29 mouse cellular contexts compared by ENCODE assay signal in genomic region chr7:19427999-19428650, GRCm38 (mm10). TPM values are rescaled to one million over a fixed set of nuclear protein-coding genes. Genes with fewer than 3 reads are reported as not detected.
"Had no signal": no experiment of that assay in that cellular context is flagged by ENCODE, and none has a peak within 500 bp of the region (broad histone marks: within the 10 kb centered on the region; RNA-seq: fewer than 3 reads in every experiment).

No protein-coding gene starts in this region.

- H3K4me2 ChIP-seq: heart, embryonic 11.5 days; heart, embryonic 13.5 days; heart, embryonic 15.5 days; hindbrain, embryonic 13.5 days; hindbrain, embryonic 15.5 days; kidney, embryonic 15.5 days; limb, embryonic 13.5 days; limb, embryonic 15.5 days; liver, embryonic 12.5 days had no signal

- DNase-seq: gastrocnemius, postnatal 14 days; gastrocnemius, postnatal 36 days; heart, adult 11 months; heart, adult 2 months; heart, postnatal 14 days; heart, postnatal 36 days; kidney, adult 11 months; kidney, adult 2 months; kidney, adult 9 months; kidney, postnatal 14 days; kidney, postnatal 36 days; layer of hippocampus, adult 9-11 months; layer of hippocampus, postnatal 36 days had no signal

- H3K27me3 ChIP-seq: heart, embryonic 13.5 days; heart, embryonic 15.5 days; hindbrain, embryonic 15.5 days; kidney, embryonic 15.5 days; limb, embryonic 13.5 days; limb, embryonic 15.5 days had no signal

- H3K9ac ChIP-seq: heart, embryonic 13.5 days; heart, embryonic 15.5 days; hindbrain, embryonic 13.5 days; hindbrain, embryonic 15.5 days; kidney, embryonic 15.5 days; limb, embryonic 13.5 days; limb, embryonic 15.5 days; liver, embryonic 12.5 days; liver, embryonic 14.5 days had no signal

- H3K27ac ChIP-seq: heart, adult 2 months; heart, embryonic 13.5 days; heart, embryonic 15.5 days; hindbrain, embryonic 13.5 days; hindbrain, embryonic 15.5 days; hindbrain, postnatal 0 days; kidney, embryonic 15.5 days; kidney, postnatal 0 days; limb, embryonic 13.5 days; limb, embryonic 15.5 days; liver, embryonic 12.5 days; liver, embryonic 14.5 days had no signal

- H3K4me1 ChIP-seq: heart, embryonic 13.5 days; heart, embryonic 15.5 days; hindbrain, embryonic 15.5 days; kidney, embryonic 15.5 days; limb, embryonic 13.5 days; limb, embryonic 15.5 days; liver, embryonic 12.5 days had no signal

- H3K9me3 ChIP-seq: heart, embryonic 15.5 days; hindbrain, embryonic 13.5 days; hindbrain, embryonic 15.5 days; limb, embryonic 15.5 days had no signal

- ATAC-seq: hindbrain, postnatal 0 days; intestine, embryonic 16.5 days; liver, embryonic 12.5 days had no signal

- H3K4me3 ChIP-seq: heart, adult 2 months; heart, embryonic 13.5 days; heart, embryonic 15.5 days; hindbrain, embryonic 13.5 days; hindbrain, embryonic 15.5 days; kidney, embryonic 15.5 days; limb, embryonic 13.5 days; limb, embryonic 15.5 days; liver, embryonic 12.5 days had no signal

RNA-seq across cellular contexts. Expression of gene Ckm, which starts 23.5 kb away (rescaled TPM):
- total RNA-seq: layer of hippocampus, adult 18-20 months; layer of hippocampus, postnatal 14 days had no signal
- polyA plus RNA-seq: hindbrain, embryonic 11.5 days had no signal
